Mouse (Mus musculus): ENCODE measurements around the gene Kiz. TPM values are rescaled to one million over a fixed set of nuclear protein-coding genes. Genes with fewer than 3 reads are reported as not detected.

Kiz gene
- polyA plus RNA-seq, 1 experiment from 2014 or later, result 28.7 TPM

DNA sequence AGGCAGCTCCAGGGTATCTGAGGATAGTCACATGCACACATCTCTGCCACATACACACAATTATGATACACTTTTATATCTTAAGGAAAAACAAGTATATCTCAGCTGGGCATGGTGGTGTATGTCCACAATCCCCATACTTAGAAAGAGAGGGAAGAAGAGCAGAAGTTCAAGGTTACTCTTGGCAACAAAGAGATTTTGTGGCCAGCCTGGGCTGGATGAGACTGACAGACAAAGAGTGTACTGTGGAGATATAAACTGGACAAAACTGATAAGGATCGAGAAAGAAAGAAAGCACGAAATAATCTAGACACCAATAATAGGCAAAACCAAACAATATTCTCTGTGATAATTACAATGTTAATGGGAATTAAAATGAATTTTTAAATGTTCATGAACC lies 151.6 kb downstream of the Kiz start:
- no peak overlapping the region for H3K4me3 ChIP-seq (ENCODE audit: low read depth, low read length)
- H3K9ac ChIP-seq (replicated peaks; ENCODE audit: low read depth, low read length), result no peak overlapping the region
- H3K27me3 ChIP-seq (ENCODE audit: control insufficient read depth, insufficient read depth, low read length), result no peaks in the 10 kb centered on the region
- 86% methylated on average over 2 of the region's 2 CpGs for WGBS
- no peak for ATAC-seq (ENCODE audit: low read depth)
- 0 out of 2 replicates have a peak, but pooled peaks cover 4% of the 10 kb centered on the region for H3K4me1 ChIP-seq (ENCODE audit: control insufficient read depth, insufficient read depth, low read length)
- no peaks in the 10 kb centered on the region for H3K36me3 ChIP-seq (ENCODE audit: control insufficient read depth, insufficient read depth, low read length)
- no peak overlapping the region for H3K4me2 ChIP-seq (ENCODE audit: low read depth, low read length)
- H3K27ac ChIP-seq (ENCODE audit: low read depth, low read length), result no peak overlapping the region
- H3K9me3 ChIP-seq (ENCODE audit: control insufficient read depth, low read length), result no peaks in the 10 kb centered on the region

DNA sequence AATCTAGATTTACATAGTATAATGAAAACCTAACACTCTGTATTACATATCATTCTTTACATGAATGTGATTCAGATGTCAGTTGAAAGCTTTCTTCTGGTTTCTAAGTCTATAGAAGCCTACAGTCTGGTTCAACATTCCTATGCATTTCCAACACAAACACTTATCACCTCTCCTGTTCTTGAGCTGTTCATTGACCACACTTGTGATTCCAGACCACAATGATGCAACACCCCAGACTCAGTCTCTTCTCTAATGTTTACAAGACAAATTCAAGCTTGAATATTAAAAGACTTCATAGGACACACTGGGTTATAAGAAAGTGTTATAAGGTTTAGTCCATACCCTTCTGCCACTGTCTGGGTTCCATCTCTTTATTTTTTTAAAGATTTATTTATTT lies 153.4 kb downstream of the Kiz start:
- Histone ChIP-seq H3K9ac (replicated peaks; ENCODE audit: low read depth, low read length) (no peak overlapping the region), H3K4me1 (ENCODE audit: control insufficient read depth, insufficient read depth, low read length) (peaks cover 8% of the 10 kb centered on the region; the same call in 1 of the 2 replicates), H3K36me3 (ENCODE audit: control insufficient read depth, insufficient read depth, low read length) (no peaks in the 10 kb centered on the region), H3K27me3 (ENCODE audit: control insufficient read depth, insufficient read depth, low read length) (peaks cover 2% of the 10 kb centered on the region; the same call in 1 of the 2 replicates), H3K27ac (ENCODE audit: low read depth, low read length) (no peak overlapping the region), H3K9me3 (ENCODE audit: control insufficient read depth, low read length) (no peaks in the 10 kb centered on the region), H3K4me3 (ENCODE audit: low read depth, low read length) (no peak overlapping the region), H3K4me2 (ENCODE audit: low read depth, low read length) (no peak overlapping the region)
- no peak for ATAC-seq (ENCODE audit: low read depth)

DNA sequence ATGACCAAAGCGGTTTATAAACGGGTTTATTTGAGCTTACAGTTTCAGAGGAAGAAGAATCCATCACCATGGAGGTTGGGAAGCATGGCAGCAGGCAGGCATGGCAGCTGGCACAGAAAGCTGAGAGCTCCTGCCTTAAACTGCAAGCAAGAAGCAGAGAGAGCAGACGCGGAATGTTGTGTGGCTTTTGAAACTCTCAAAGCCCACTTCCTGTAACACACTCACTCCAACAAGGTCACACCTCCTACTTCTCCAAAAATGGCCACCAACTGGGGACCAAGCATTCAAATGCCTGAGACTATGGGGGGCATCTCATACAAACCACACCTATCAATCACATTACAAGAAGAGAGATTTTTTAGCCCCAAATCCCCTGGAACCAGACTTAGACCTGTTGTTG lies 154.5 kb downstream of the Kiz start:
- 98% methylated on average over 4 of the region's 4 CpGs for WGBS
- Histone ChIP-seq H3K27ac (ENCODE audit: low read depth, low read length) (no peak overlapping the region), H3K9ac (replicated peaks; ENCODE audit: low read depth, low read length) (no peak overlapping the region), H3K4me1 (ENCODE audit: control insufficient read depth, insufficient read depth, low read length) (peaks cover 14% of the 10 kb centered on the region; the same call in 1 of the 2 replicates), H3K27me3 (ENCODE audit: control insufficient read depth, insufficient read depth, low read length) (peaks cover 2% of the 10 kb centered on the region; the same call in 1 of the 2 replicates), H3K36me3 (ENCODE audit: control insufficient read depth, insufficient read depth, low read length) (no peaks in the 10 kb centered on the region), H3K4me2 (ENCODE audit: low read depth, low read length) (no peak overlapping the region), H3K9me3 (ENCODE audit: control insufficient read depth, low read length) (no peaks in the 10 kb centered on the region), H3K4me3 (ENCODE audit: low read depth, low read length) (no peak overlapping the region)
- ATAC-seq (ENCODE audit: low read depth), result no peak

DNA sequence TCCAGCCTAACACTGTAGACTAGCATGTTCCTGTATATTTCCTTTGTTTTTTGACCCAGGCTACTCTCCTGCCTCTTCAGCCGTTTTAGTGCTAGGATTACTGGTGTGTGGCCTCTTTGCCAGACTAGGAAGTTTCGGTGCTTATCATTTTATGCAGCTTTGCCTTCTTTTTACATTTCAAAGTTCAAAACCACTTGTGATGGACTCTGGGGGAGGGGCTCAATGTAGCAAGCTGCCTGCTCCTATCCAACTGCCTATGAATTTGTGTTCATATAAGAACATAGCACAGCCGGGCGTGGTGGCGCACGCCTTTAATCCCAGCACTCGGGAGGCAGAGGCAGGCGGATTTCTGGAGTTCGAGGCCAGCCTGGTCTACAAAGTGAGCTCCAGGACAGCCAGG lies 155.3 kb downstream of the Kiz start:
- peaks cover 2% of the 10 kb centered on the region; the same call in 1 of the 2 replicates for H3K27me3 ChIP-seq (ENCODE audit: control insufficient read depth, insufficient read depth, low read length)
- no peak for ATAC-seq (ENCODE audit: low read depth)
- no peak overlapping the region for H3K4me3 ChIP-seq (ENCODE audit: low read depth, low read length)
- WGBS, result 94% methylated on average over 9 of the region's 9 CpGs
- no peak overlapping the region for H3K4me2 ChIP-seq (ENCODE audit: low read depth, low read length)
- no peaks in the 10 kb centered on the region for H3K36me3 ChIP-seq (ENCODE audit: control insufficient read depth, insufficient read depth, low read length)
- no peak overlapping the region for H3K9ac ChIP-seq (replicated peaks; ENCODE audit: low read depth, low read length)
- no peak overlapping the region for H3K27ac ChIP-seq (ENCODE audit: low read depth, low read length)
- peaks cover 14% of the 10 kb centered on the region; the same call in 1 of the 2 replicates for H3K4me1 ChIP-seq (ENCODE audit: control insufficient read depth, insufficient read depth, low read length)
- no peaks in the 10 kb centered on the region for H3K9me3 ChIP-seq (ENCODE audit: control insufficient read depth, low read length)

DNA sequence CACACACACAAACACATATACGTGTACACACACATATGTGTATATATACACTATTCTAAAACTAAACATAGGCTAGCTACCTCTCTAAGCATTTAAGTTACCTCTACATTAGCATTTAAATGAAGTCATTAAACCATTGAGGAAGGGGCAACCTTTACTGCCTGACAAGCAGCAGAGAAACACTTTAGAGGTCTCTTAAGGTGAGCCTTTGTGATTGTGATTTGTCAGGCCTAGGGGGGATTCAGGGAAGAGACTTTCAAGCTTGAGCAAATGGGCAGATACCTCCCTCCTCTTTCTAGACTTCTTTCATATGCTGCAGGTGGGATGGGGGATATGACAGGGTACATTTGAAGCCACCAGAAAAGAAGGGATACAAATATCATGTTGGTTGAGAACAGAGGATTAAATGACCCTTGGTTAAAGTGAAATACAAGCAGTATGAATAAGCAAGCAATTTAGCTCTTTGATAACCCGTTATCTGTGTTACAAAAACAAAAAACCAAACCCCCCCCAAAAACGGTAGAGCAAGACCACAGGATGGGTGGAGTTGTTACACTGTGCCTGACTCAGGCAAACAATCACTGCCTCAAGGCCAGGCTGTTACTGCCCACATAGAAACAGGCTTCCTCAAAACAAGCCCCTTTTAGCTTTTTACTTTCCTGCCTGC lies 155.9 kb downstream of the Kiz start:
- Histone ChIP-seq H3K9me3 (ENCODE audit: control insufficient read depth, low read length) (no peaks in the 10 kb centered on the region), H3K27ac (ENCODE audit: low read depth, low read length) (no peak overlapping the region), H3K4me2 (ENCODE audit: low read depth, low read length) (peak overlapping the region; percentile 55; the same call in 1 of the 2 replicates), H3K4me1 (ENCODE audit: control insufficient read depth, insufficient read depth, low read length) (peaks cover 14% of the 10 kb centered on the region; the same call in 1 of the 2 replicates), H3K27me3 (ENCODE audit: control insufficient read depth, insufficient read depth, low read length) (peaks cover 2% of the 10 kb centered on the region; the same call in 1 of the 2 replicates), H3K4me3 (ENCODE audit: low read depth, low read length) (no peak overlapping the region; the same call in 1 of the 2 replicates), H3K9ac (replicated peaks; ENCODE audit: low read depth, low read length) (no peak overlapping the region), H3K36me3 (ENCODE audit: control insufficient read depth, insufficient read depth, low read length) (no peaks in the 10 kb centered on the region)
- WGBS, result 68% methylated on average over 3 of the region's 3 CpGs
- ATAC-seq (ENCODE audit: low read depth), result no peak

DNA sequence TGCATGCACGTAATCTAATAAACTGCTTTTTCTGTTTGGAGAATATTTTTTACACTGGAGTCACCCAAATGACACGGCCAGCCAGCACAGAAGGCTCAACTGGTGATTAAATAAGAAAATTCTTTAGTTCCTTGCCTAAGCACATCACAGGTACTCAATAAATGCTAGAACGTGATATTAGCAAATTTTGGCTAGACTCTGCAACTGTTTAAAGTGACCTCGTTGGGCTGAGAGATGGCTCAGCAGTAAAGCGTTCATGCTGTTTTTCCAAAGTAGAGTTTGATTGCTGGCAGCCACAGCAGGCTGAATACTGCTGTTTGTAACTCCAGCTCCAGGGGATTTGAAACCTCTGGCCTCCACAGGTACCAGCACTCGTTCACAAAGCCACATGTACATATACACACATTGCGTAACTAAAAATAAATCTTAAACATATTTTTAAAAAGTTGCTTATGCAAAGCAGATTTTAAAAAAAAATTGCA lies 156.5 kb downstream of the Kiz start:
- no peaks in the 10 kb centered on the region for H3K9me3 ChIP-seq (ENCODE audit: control insufficient read depth, low read length)
- peaks cover 14% of the 10 kb centered on the region; the same call in 1 of the 2 replicates for H3K4me1 ChIP-seq (ENCODE audit: control insufficient read depth, insufficient read depth, low read length)
- H3K36me3 ChIP-seq (ENCODE audit: control insufficient read depth, insufficient read depth, low read length), result no peaks in the 10 kb centered on the region
- ATAC-seq (ENCODE audit: low read depth), result peak; percentile 2; the same call in 1 of the 2 replicates
- peak overlapping the region; percentile 55 for H3K4me2 ChIP-seq (ENCODE audit: low read depth, low read length)
- H3K9ac ChIP-seq (replicated peaks; ENCODE audit: low read depth, low read length), result peak overlapping the region; percentile 83; the same call in 1 of the 2 replicates
- WGBS, result 44% methylated on average over 7 of the region's 7 CpGs
- H3K27me3 ChIP-seq (ENCODE audit: control insufficient read depth, insufficient read depth, low read length), result peaks cover 2% of the 10 kb centered on the region; the same call in 1 of the 2 replicates
- peak overlapping the region; percentile 97 for H3K27ac ChIP-seq (ENCODE audit: low read depth, low read length)
- peak overlapping the region; percentile 92 for H3K4me3 ChIP-seq (ENCODE audit: low read depth, low read length)

DNA sequence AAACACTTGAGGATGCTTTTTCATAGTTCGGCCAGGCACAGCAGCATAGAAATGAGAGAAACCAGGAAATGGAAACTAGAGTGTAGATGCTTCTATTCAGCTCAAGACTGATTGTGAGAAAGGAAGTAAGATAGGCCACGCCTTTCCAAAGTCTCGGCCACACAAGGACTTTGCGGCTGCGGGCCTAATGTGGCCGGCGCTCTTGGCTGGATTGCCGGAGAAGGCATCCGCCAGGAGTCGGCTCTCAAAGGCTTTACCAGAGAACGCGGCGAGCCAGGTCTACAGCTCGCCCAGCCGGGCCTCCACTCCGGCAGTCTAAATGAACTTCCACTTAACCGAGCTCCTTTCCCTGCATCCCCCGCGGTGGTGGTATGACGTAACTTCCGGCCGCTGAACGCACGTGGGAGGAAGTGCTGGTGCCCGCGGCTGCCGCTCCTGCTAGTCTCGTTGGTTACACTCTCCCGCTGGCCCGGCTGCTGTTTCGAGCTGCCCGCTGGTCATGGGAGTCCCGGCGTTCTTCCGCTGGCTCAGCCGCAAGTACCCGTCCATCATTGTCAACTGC lies 157.0 kb downstream of the Kiz start, which contains the start of gene Xrn2:
Xrn2 (plus strand) TSS at position 374 of the 562 bp plus-strand sequence.
- Histone ChIP-seq H3K9me3 (ENCODE audit: control insufficient read depth, low read length) (no peaks in the 10 kb centered on the region), H3K9ac (replicated peaks; ENCODE audit: low read depth, low read length) (peak within 1 kb of the TSS; percentile 83), H3K4me2 (ENCODE audit: low read depth, low read length) (peak within 1 kb of the TSS; percentile 55), H3K4me3 (ENCODE audit: low read depth, low read length) (peak within 1 kb of the TSS; percentile 92), H3K27ac (ENCODE audit: low read depth, low read length) (peak within 1 kb of the TSS; percentile 97), H3K4me1 (ENCODE audit: control insufficient read depth, insufficient read depth, low read length) (peaks cover 14% of the 10 kb centered on the region; the same call in 1 of the 2 replicates), H3K27me3 (ENCODE audit: control insufficient read depth, insufficient read depth, low read length) (peaks cover 2% of the 10 kb centered on the region; the same call in 1 of the 2 replicates), H3K36me3 (ENCODE audit: control insufficient read depth, insufficient read depth, low read length) (no peaks in the 10 kb centered on the region)
- WGBS, result under 1% methylated on average over 37 of the region's 37 CpGs
- peak; percentile 97 for ATAC-seq (ENCODE audit: low read depth)

DNA sequence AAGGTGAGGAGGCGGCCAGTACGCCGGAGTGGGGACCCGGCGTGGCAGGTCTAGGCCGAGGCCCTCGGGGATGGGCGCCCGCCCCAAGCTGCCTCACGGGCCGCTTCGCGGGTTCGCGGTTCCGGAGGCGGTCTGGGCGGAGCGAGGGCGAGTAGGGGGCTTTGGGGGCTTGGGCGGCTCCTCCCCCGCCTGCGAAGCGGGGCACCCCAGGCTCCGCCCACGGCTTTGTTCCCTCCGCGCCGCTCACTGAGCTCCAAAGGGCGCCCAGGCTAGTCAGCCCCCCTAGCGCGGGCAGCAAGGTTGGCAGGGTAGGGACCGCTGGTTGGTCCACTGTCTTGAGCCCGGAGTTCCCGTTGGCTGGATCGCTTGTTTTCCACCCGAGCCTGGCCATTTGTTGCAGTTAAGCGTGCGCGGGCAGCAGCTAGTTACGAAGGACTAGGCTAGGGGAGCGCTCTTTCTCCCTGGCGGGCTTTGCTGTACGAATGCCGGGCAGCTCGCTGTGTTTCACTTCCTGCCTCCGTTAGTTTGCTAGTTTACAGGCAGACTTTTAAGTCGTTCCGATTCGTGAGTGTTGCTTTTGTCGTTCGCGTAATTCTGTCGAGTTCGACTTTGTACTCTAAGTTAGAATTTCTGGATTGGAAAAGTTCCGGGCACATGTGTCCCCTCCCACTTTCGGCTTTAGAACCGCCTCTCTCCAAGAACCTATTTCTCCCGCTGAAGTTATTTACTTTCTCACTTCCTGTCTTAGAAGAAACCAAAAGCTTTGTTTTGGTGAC lies 157.7 kb downstream of the Kiz start:
- Histone ChIP-seq H3K4me1 (ENCODE audit: control insufficient read depth, insufficient read depth, low read length) (peaks cover 14% of the 10 kb centered on the region; the same call in 1 of the 2 replicates), H3K9me3 (ENCODE audit: control insufficient read depth, low read length) (no peaks in the 10 kb centered on the region), H3K27me3 (ENCODE audit: control insufficient read depth, insufficient read depth, low read length) (peaks cover 2% of the 10 kb centered on the region; the same call in 1 of the 2 replicates), H3K27ac (ENCODE audit: low read depth, low read length) (peak overlapping the region; percentile 97), H3K4me3 (ENCODE audit: low read depth, low read length) (peak overlapping the region; percentile 92), H3K36me3 (ENCODE audit: control insufficient read depth, insufficient read depth, low read length) (no peaks in the 10 kb centered on the region), H3K4me2 (ENCODE audit: low read depth, low read length) (peak overlapping the region; percentile 55), H3K9ac (replicated peaks; ENCODE audit: low read depth, low read length) (peak overlapping the region; percentile 83)
- WGBS, result under 1% methylated on average over 59 of the region's 59 CpGs
- peak; percentile 93 for ATAC-seq (ENCODE audit: low read depth)
